Mouse (Mus musculus) heart, embryonic 13.5 days (tissue): ENCODE data around the gene Leng8. TPM values are rescaled to one million over a fixed set of nuclear protein-coding genes. Genes with fewer than 3 reads are reported as not detected.

ENCODE experiments used
- ATAC-seq: fragments of 200-750 bp; cut with Nextera tagmentation; 2 replicates; pipeline ENCODE4 v1.8.0; 2017; ENCODE audit warnings: moderate TSS enrichment; ENCODE audit not compliant: insufficient number of reproducible peaks, low FRiP score, low TSS enrichment; ENCODE audit errors: extremely low read depth
- H3K27ac ChIP-seq: fragments of 300-500 bp; sonication (generic); replicated peaks from 2 replicates; pipeline ENCODE4 v1.5.1; 2015; ENCODE audit warnings: moderate library complexity, mild to moderate bottlenecking, inconsistent platforms
- H3K27me3 ChIP-seq: fragments of 300-500 bp; sonication (generic); replicated peaks from 2 replicates; pipeline ENCODE4 v1.6.1; 2015; ENCODE audit warnings: mild to moderate bottlenecking, inconsistent platforms
- H3K36me3 ChIP-seq: fragments of 300-500 bp; sonication (generic); 2 replicates; pipeline ENCODE4 v1.6.1; 2015; ENCODE audit warnings: mild to moderate bottlenecking, inconsistent platforms
- H3K4me1 ChIP-seq: fragments of 300-500 bp; sonication (generic); 2 replicates; pipeline ENCODE4 v1.6.1; 2015; ENCODE audit warnings: inconsistent platforms
- H3K4me2 ChIP-seq: fragments of 300-500 bp; sonication (generic); 2 replicates; pipeline ENCODE4 v1.6.1; 2015; ENCODE audit warnings: inconsistent platforms, mild to moderate bottlenecking, moderate library complexity
- H3K4me3 ChIP-seq: fragments of 300-500 bp; sonication (generic); 2 replicates; pipeline ENCODE4 v1.5.1; 2015; ENCODE audit warnings: moderate library complexity, mild to moderate bottlenecking, inconsistent platforms
- H3K9ac ChIP-seq: fragments of 300-500 bp; sonication (generic); 2 replicates; pipeline ENCODE4 v1.6.1; 2015; ENCODE audit warnings: inconsistent platforms, mild to moderate bottlenecking, moderate library complexity
- H3K9me3 ChIP-seq: fragments of 300-500 bp; sonication (generic); 2 replicates; pipeline ENCODE4 v1.6.1; 2016; ENCODE audit warnings: inconsistent platforms
- WGBS: fragments of 180-500 bp; shearing (Covaris S2); methylation state at CpG from one replicate; pipeline ENCODE4 v1.1.7; 2015; ENCODE audit warnings: mixed read lengths; 5-methylcytosine and 5-hydroxymethylcytosine counted together
- polyA plus RNA-seq: library from polyadenylated mRNA; unstranded; fragments of >200 nt; fragmentation: Nextera tagmentation; extraction: Ambion mirVana; gene quantifications from 2 replicates; pipeline ENCODE4 v1.2.1, GENCODE M21; 2015

Leng8 gene
- polyA plus RNA-seq, 1 experiment from 2014 or later = 45.9 TPM

- H3K9ac ChIP-seq = no peak overlapping the region
- H3K9me3 ChIP-seq = no peaks in the 10 kb centered on the region
- no peak overlapping the region for H3K4me2 ChIP-seq
- WGBS = 61% methylated on average over 6 of the region's 6 CpGs
- no peaks in the 10 kb centered on the region for H3K27me3 ChIP-seq
- no peak overlapping the region for H3K4me3 ChIP-seq
- ATAC-seq = no peak
- no peak overlapping the region for H3K27ac ChIP-seq
- H3K36me3 ChIP-seq = no peaks in the 10 kb centered on the region
- H3K4me1 ChIP-seq = peaks cover 2% of the 10 kb centered on the region
Observed at GRCm38 (mm10) chr7:4170193-4170938, 33.5 kb downstream of the Leng8 start.

- WGBS = 41% methylated on average over 3 of the region's 3 CpGs
- Histone ChIP-seq H3K27me3 (no peaks in the 10 kb centered on the region), H3K27ac (no peak overlapping the region), H3K36me3 (no peaks in the 10 kb centered on the region), H3K9me3 (no peaks in the 10 kb centered on the region), H3K9ac (no peak overlapping the region), H3K4me3 (no peak overlapping the region), H3K4me1 (no peaks in the 10 kb centered on the region), H3K4me2 (no peak overlapping the region)
- no peak; the same call in 1 of the 2 replicates for ATAC-seq
Observed at GRCm38 (mm10) chr7:4178438-4178837, 41.6 kb downstream of the Leng8 start.

Other genes with a start within 250 kb of the Leng8 start
- gene Gm14548, start 238.9 kb upstream of the Leng8 start, polyA plus RNA-seq = not detected in 2 replicates
- 0.08 TPM in 1 of 2 replicates, not detected in the other for gene Lilra6, start 221.5 kb upstream of the Leng8 start, polyA plus RNA-seq
- gene Lair1, start 73.8 kb upstream of the Leng8 start, polyA plus RNA-seq = 0.83 and 1.1 TPM in 2 replicates
- gene Ttyh1, start 17.6 kb upstream of the Leng8 start, polyA plus RNA-seq = 0.88 and 1.0 TPM in 2 replicates
- 1.8 and 2.0 TPM in 2 replicates for gene Leng9, start 13.3 kb downstream of the Leng8 start, polyA plus RNA-seq
- gene Cdc42ep5, start 27.8 kb downstream of the Leng8 start, polyA plus RNA-seq = 26.5 and 26.7 TPM in 2 replicates
- gene Lilra5, start 100.7 kb downstream of the Leng8 start, polyA plus RNA-seq = 0.11 TPM in 1 of 2 replicates, not detected in the other
- 0.09 TPM in 1 of 2 replicates, not detected in the other for gene Ncr1, start 200.7 kb downstream of the Leng8 start, polyA plus RNA-seq